Mouse (Mus musculus) cerebellum, adult 9-10 months (tissue): ENCODE measurements at regions not wholly inside any gene's neighbourhood (a gene's known extent, or its start where the extent isn't known, plus 50 kb on each side); places are given as distances from the start of the nearest gene placed in this dataset.

Experiments
- DNase-seq: peaks from one replicate; pipeline ENCODE4 v3.0.0; 2022

- no peak for DNase-seq
Observed at GRCm38 (mm10) chrX:12888708-12889481, 127.0 kb upstream of the Med14 start.

GRCm38 (mm10) chrX:12888010-12888707 is 126.3 kb upstream of the Med14 start:
- DNase-seq, result no peak

- DNase-seq, result no peak
Observed at GRCm38 (mm10) chrX:12887516-12887915, 125.6 kb upstream of the Med14 start.

- no peak for DNase-seq
Observed at GRCm38 (mm10) chrX:12886160-12887048, 124.5 kb upstream of the Med14 start.

- DNase-seq, result no peak
Observed at GRCm38 (mm10) chrX:12879233-12879632, 117.4 kb upstream of the Med14 start.

- peak; percentile 48 for DNase-seq
Observed at GRCm38 (mm10) chrX:12877506-12877905, 115.6 kb upstream of the Med14 start.

GRCm38 (mm10) chrX:12873698-12874144 is 111.8 kb upstream of the Med14 start:
- DNase-seq, result peak; percentile 88

- DNase-seq, result no peak
Observed at GRCm38 (mm10) chrX:12873230-12873629, 111.4 kb upstream of the Med14 start.

GRCm38 (mm10) chrX:12866885-12867498 is 105.1 kb upstream of the Med14 start:
- DNase-seq, result no peak

- no peak for DNase-seq
Observed at GRCm38 (mm10) chrX:12866176-12866575, 104.3 kb upstream of the Med14 start.

GRCm38 (mm10) chrX:12860168-12860567 is 98.3 kb upstream of the Med14 start:
- DNase-seq, result no peak

- no peak for DNase-seq
Observed at GRCm38 (mm10) chrX:12858757-12859156, 96.9 kb upstream of the Med14 start.

GRCm38 (mm10) chrX:12857881-12858755 is 96.2 kb upstream of the Med14 start:
- DNase-seq, result no peak

- no peak for DNase-seq
Observed at GRCm38 (mm10) chrX:12855425-12855824, 93.6 kb upstream of the Med14 start.

- peak; percentile 49 for DNase-seq
Observed at GRCm38 (mm10) chrX:12851684-12852083, 89.8 kb upstream of the Med14 start.

- no peak for DNase-seq
Observed at GRCm38 (mm10) chrX:12844431-12844830, 82.6 kb upstream of the Med14 start.

- peak; percentile 22 for DNase-seq
Observed at GRCm38 (mm10) chrX:12841021-12841325, 79.1 kb upstream of the Med14 start.

GRCm38 (mm10) chrX:12840160-12841020 is 78.5 kb upstream of the Med14 start:
- peak; percentile 87 for DNase-seq

GRCm38 (mm10) chrX:12839406-12840159 is 77.7 kb upstream of the Med14 start:
- peak; percentile 80 for DNase-seq

GRCm38 (mm10) chrX:12837821-12838220 is 75.9 kb upstream of the Med14 start:
- DNase-seq, result peak; percentile 62
